ENCODE assay signal across 7 mouse cellular contexts in the genomic region with DNA sequence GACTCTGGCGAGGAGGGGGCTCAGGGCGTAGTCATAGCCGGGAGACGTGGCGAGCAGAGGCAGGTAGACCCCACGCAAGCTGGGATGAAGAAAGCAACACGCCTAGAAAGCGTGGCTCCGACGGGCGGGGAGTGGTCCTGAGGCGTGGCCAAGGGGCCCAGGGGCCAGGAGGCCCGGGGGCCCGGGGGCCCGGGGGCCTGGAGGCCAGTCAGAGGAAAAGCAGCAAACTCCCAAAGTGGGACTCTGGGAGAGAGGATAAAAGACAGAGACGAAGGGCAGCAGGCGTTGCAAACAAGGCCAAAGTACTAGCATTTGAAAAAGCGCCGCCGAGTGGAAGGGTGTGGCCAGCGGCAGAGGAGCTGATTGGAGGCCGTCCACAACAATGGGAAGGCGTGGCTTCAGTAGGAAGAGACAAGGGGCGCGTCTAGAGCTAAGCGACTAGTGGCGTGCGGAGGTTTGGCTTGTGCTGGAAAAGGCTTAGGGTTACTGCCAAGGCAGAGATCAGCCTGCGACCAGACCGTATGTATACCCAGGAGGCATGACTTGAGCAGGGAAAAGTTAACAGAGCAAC. TPM values are rescaled to one million over a fixed set of nuclear protein-coding genes. Genes with fewer than 3 reads are reported as not detected.
DNase-seq lines count a peak whose midpoint lies in the region; ATAC-seq lines count a peak whose summit lies in the region.

No protein-coding gene starts in this region.

- H3K9ac ChIP-seq in hindbrain, embryonic 13.5 days = peak overlapping the region; percentile 94

- H3K9me3 ChIP-seq in hindbrain, embryonic 13.5 days = no peaks in the 10 kb centered on the region
- H3K9me3 ChIP-seq in megakaryocyte, embryonic 14.5 days = no peaks in the 10 kb centered on the region

- peak overlapping the region; percentile 94 for H3K4me3 ChIP-seq in hindbrain, embryonic 13.5 days
- H3K4me3 ChIP-seq in megakaryocyte, embryonic 14.5 days (replicated peaks) = peak overlapping the region; percentile 96

- DNase-seq in T-cell, adult 2 months (ENCODE audit: low spot score) = peak; percentile 90
- DNase-seq in cerebellum, postnatal 14 days = peak; percentile 67 to 81
- peak; percentile 66 to 79 for DNase-seq in frontal cortex, postnatal 10 days (ENCODE audit: low spot score in 2 of 2)
- DNase-seq in left cerebral cortex, adult 8-10 months (ENCODE audit: low spot score in 2 of 2) = peak; percentile 46 to 62
- DNase-seq in right cerebral cortex, postnatal 4 days = peak; percentile 70

- H3K4me2 ChIP-seq in hindbrain, embryonic 13.5 days = peak overlapping the region; percentile 97

- peaks cover 49% of the 10 kb centered on the region for H3K4me1 ChIP-seq in hindbrain, embryonic 13.5 days (replicated peaks)
- peaks cover 49% of the 10 kb centered on the region for H3K4me1 ChIP-seq in megakaryocyte, embryonic 14.5 days

- peak overlapping the region; percentile 95 for H3K27ac ChIP-seq in hindbrain, embryonic 13.5 days

- H3K27me3 ChIP-seq in hindbrain, embryonic 13.5 days = no peaks in the 10 kb centered on the region
- H3K27me3 ChIP-seq in megakaryocyte, embryonic 14.5 days (replicated peaks) = no peaks in the 10 kb centered on the region

- ATAC-seq in hindbrain, embryonic 13.5 days (ENCODE audit: low FRiP score) = peak; percentile 83

- H3K36me3 ChIP-seq in hindbrain, embryonic 13.5 days = peaks cover 32% of the 10 kb centered on the region
- H3K36me3 ChIP-seq in megakaryocyte, embryonic 14.5 days (replicated peaks; ENCODE audit: low read length) = peaks cover 50% of the 10 kb centered on the region

- under 1% methylated on average over 30 of the region's 30 CpGs for WGBS in hindbrain, embryonic 13.5 days

RNA-seq across cellular contexts. Expression of a gene that starts 0.3 kb away (rescaled TPM):
- polyA plus RNA-seq in hindbrain, embryonic 13.5 days (2015; fragmentation: Nextera tagmentation; extraction: Ambion mirVana) = 500 and 520 TPM in 2 replicates
- 100 to 1,000 TPM; 263 to 330 (median 301) TPM for total RNA-seq in left cerebral cortex, adult 8-10 months (2022)
- 15.3 TPM in 1 of 2 replicates, not detected in the other for polyA plus RNA-seq in megakaryocyte, embryonic 14.5 days (2012; ENCODE audit: insufficient read depth, low replicate concordance)

RNA-seq across cellular contexts. Expression of a gene that starts 1.6 kb away (rescaled TPM):
- 18.2 and 19.1 TPM in 2 replicates for polyA plus RNA-seq in hindbrain, embryonic 13.5 days (2015; fragmentation: Nextera tagmentation; extraction: Ambion mirVana)
- total RNA-seq in left cerebral cortex, adult 8-10 months (2022) = 10 to 100 TPM; 20.1 to 29.5 (median 26.9) TPM
- 20.8 and 31.8 TPM in 2 replicates for polyA plus RNA-seq in megakaryocyte, embryonic 14.5 days (2012; ENCODE audit: insufficient read depth, low replicate concordance)

RNA-seq across cellular contexts. Expression of a gene that starts 8.9 kb away (rescaled TPM):
- polyA plus RNA-seq in hindbrain, embryonic 13.5 days (2015; fragmentation: Nextera tagmentation; extraction: Ambion mirVana) = 59.8 and 61.5 TPM in 2 replicates
- total RNA-seq in left cerebral cortex, adult 8-10 months (2022) = 10 to 100 TPM; 32.7 to 37.5 (median 35.2) TPM
- 8.5 and 31.8 TPM in 2 replicates for polyA plus RNA-seq in megakaryocyte, embryonic 14.5 days (2012; ENCODE audit: insufficient read depth, low replicate concordance)

Comparison
In these comparisons a context has a peak if more than half of its experiments do, and no peak if none do; other contexts are left out.
1. Peak in every context shown above with its lines: DNase-seq, ATAC-seq, H3K4me3 ChIP-seq and H3K27ac ChIP-seq.
2. RNA of a gene that starts 0.3 kb away (polyA plus RNA-seq): 500 to 520 TPM in hindbrain, embryonic 13.5 days; 15.3 TPM in megakaryocyte, embryonic 14.5 days; every median in the first group is over 10 times any median in the second.